Mouse (Mus musculus): ENCODE results near the gene Smyd3.

Smyd3 gene

DNA sequence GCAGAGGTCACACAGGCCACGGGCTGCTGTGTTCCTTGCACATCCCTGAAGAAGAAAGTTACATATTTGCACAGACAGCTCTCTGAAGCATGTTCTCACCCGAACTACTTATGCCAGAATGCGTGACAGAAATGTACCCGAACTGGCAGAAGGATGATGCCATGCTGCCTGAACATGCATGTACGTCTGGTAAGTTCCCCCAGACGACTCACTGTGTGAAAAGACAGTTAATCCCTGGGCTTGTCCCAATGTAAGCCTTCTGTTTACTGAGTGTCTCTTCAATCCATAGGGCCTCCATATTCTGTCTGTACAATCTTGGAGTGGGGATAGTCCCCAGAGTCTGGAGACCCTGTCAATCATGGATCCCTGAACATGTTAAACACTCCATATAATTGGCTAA lies 231.1 kb downstream of the Smyd3 start:
- no peak for DNase-seq (ENCODE audit: low spot score)

- DNase-seq (ENCODE audit: low spot score): no peak
Measured at GRCm38 (mm10) chr1:179282821-179283220, 235.0 kb downstream of the Smyd3 start.

DNA sequence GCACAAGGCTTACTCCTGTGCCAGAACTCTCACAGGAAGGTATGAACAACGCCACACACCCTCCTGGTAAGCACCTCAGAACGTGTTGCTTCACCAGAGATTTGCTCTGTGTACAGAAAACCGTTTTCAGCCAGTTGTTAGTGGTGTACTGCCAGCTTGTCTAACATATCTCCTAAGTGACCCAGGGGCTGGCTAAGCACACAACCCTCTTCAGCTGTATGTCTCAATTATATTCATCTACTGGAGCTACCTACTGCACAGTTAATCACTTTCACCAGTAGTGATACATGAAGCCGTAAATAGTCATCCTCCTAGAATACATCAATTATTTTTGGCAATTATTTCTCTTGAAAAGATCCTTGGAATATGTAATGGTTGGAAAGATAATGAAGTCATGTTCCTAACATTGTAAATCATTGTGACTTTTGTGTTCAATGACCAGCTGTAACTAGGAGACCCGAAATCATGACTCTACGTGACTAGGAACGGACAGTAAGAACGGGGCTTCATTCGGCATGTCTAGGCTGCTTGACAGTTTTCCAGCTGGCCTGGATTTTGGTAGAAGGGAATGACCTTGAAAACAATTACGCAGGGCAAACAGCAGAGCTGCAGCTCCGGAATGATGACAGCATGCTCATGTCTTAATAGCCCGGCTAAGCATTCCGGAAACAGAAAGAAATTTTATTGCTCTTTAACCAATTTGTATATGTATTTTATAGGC lies 236.3 kb downstream of the Smyd3 start:
- peak; percentile 6 for DNase-seq (ENCODE audit: low spot score)

DNA sequence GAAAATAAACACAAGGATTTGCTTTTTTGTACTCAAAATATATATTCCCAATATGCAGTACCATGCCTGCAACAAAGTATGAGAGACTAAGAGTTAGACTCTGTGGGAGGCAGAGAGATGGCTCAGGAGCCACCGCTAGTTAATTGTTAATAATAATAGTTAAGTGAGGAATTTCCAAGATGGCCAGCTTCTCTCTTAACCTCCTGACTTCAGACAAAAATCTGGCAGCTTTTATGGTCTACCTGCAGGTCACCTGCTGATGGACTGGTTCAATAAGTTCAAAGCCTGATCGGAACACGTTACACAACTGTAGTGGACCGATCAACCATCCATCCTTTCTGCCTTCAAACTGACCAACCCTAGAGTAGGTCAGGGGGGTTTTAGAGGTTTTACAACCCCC lies 238.7 kb downstream of the Smyd3 start:
- no peak for DNase-seq (ENCODE audit: low spot score)

- no peak for DNase-seq (ENCODE audit: low spot score)
Measured at GRCm38 (mm10) chr1:179277346-179277745, 240.5 kb downstream of the Smyd3 start.

DNA sequence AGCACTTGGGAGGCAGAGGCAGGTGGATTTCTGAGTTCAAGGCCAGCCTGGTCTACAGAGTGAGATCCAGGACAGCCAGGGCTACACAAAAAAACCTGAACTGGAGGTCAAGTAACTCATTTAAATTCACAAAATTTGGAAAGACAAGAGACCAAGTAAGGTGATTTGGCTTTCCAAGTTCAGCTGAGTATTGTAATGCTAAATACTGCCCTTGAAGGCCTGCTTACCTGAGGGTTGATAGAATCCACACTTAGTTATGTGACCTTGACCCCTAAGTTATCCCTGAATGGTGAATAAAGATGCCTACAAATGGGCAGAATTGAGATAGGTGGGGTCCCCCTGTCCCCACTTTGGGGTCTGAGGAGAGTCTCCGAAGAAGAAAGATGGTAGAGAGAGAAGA lies 241.0 kb downstream of the Smyd3 start:
- DNase-seq (ENCODE audit: low spot score): no peak

DNA sequence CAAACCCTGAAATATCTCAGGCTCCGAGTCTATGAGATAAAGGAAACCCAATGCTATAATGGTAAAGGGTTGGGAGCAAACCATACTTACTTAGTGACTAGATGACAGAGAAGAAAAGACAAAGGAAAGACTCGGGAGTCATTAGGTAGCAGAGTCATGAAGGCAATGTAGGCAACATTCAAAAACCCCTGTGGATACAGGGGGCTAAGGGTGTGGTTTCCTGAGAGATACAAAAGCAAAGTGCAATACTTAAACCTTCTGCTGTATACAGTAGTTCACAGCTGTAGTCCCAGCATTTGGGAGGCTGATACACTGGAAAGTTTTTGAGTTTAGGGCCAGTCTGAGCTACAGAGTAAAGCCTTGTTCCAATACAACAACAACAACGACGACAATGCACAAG lies 244.9 kb downstream of the Smyd3 start:
- DNase-seq (ENCODE audit: low spot score): no peak

DNA sequence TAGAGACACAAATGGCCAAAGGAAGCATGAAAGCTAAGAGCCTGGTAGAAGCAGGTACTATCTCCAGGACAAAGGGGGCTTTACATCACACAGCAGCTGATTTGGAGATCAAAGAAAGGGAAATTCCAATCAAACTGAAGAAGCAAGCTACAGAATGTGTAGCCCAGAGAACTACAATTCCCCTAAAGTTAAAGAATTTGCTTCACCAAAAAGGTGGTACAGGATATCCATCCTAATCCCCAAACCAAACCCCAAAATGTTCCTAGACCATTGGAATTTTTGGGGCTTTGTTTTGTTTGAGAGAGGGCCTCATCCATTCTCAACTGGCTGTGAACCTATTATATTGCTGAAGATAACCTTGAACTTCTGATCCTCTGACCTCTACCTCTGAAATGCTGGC lies 245.5 kb downstream of the Smyd3 start:
- no peak for DNase-seq (ENCODE audit: low spot score)

GRCm38 (mm10) chr1:179266936-179267335 lies 250.9 kb downstream of the Smyd3 start:
- DNase-seq (ENCODE audit: low spot score): no peak

DNA sequence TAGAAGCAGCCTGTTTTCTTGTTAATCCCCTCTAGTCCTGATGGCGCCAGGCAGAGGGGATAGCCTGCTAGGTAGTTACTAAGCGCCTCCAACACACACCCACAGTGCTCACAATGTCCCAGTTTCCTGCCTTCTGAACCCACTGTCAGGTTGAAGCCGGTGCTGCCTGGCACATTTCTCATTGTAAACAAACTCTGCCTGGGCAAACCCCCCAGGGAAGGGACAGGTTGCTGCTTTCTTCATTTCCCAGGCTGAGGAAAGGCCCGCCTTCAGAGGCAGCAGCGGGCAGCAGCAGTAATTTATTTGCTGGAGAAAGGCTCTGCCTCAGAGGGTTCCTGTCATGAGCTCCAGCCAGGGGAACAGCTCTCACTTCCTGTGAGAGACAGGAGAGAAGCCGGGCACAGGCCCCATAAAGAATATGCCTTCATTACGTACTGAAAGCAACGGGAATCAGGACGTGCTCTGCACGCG lies 256.3 kb downstream of the Smyd3 start:
- no peak for DNase-seq (ENCODE audit: low spot score)

- DNase-seq (ENCODE audit: low spot score): no peak
Measured at GRCm38 (mm10) chr1:179255826-179256512, 261.9 kb downstream of the Smyd3 start.

GRCm38 (mm10) chr1:179254531-179254930 lies 263.3 kb downstream of the Smyd3 start:
- DNase-seq (ENCODE audit: low spot score): no peak

- no peak for DNase-seq (ENCODE audit: low spot score)
Measured at GRCm38 (mm10) chr1:179252611-179253010, 265.2 kb downstream of the Smyd3 start.

DNA sequence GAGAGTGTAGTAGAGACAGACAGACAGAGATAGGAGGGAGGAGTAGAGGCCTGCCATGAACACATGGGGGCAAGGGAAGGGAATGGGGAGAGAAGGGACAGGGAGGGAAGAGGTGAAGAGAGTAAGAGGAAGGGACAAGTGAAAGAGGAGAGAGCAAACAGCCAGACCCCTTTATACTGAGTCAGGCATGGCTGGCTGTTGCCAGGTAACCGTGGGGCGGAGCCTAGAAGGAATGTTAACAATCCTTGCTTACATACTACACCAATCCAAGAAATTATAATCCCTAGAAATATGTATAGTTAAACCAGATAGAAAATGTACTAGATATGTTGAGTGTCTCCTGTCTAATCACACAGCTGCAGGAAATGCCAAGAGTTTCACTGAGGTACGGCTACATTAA lies 267.5 kb downstream of the Smyd3 start:
- DNase-seq (ENCODE audit: low spot score): no peak

DNA sequence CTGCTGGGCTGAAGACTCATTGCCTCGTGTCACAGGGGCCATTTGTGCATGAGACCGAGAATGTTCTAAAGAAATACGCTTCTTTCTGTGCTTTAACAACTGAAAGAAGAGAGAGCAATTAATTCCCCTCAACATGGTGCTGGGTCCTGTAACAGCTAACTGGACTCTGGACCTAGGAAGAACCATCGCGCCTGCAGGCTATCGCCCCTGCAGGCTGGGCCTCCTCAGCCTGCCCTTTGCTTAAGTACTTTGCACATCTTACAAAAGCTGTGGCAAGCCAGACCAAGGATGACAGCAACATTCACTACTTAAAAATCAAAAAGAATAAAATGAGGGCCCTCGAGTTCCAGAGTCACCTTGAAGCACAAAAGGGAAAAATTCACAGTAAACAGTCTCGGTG lies 274.3 kb downstream of the Smyd3 start:
- DNase-seq (ENCODE audit: low spot score): no peak

DNA sequence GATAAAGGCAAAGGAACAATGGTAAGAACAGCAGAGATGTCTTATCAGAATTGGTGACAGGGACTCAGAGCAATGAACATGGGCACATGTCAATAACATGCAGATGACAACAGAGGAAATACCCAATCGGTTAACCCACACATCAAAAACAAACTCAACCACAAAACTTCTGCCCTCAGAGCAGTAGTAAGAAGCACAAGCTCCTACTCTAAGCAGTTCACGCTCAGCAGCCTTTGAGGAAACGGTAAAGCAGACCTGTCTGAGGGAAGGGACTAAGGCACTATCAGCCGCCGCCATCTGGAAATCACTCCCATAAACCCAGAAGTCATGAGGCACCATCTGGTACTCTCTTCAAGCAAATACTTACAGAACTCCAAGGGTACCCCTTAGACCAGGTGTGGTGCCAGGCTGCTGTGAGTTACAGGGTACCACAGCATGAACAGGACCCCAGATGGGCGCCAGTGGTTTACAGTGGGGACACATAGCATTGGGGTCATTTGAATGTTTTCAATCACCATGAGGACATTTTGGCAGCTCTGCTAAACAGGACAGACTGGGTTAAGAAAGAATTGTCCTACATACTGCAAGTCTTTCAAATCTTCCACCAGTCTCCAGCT lies 277.1 kb downstream of the Smyd3 start:
- no peak for DNase-seq (ENCODE audit: low spot score)

DNA sequence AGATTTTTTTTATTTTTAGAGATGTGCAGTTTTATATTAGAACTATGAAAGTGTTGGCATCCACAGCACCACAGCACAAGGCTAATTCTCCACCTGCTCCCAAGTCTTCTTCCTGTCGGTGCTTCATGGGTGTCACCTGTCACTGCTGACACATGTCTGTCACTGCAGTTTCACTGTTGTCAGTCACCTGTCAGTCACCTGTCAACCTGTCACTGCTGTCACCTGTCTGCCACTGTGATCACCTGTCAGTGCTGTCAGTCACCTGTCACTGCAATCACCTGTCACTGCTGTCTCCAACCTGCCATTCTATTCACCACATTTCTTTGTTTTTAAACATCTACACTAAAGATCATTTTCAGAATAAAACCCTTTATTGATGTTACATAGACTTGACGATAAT lies 279.2 kb downstream of the Smyd3 start:
- no peak for DNase-seq (ENCODE audit: low spot score)

DNA sequence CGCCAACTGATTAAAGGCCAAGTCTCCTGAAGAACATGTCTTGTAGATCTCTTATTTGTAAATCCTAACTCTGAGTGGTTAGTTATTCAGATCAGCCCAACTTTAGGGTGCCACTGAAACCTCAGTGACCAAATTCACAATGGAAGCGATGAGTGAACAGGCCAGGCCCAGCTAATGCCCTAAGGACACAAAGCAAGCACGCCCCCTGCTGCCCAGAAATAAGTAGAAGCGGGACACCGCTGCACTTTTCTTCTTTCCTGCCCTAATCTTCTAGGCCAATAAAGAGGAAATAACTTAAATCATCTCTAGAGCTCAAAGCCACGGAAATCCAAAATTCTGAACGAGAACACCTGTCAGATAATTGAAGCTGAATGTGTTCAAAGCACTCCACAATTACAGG lies 279.9 kb downstream of the Smyd3 start:
- no peak for DNase-seq (ENCODE audit: low spot score)

DNA sequence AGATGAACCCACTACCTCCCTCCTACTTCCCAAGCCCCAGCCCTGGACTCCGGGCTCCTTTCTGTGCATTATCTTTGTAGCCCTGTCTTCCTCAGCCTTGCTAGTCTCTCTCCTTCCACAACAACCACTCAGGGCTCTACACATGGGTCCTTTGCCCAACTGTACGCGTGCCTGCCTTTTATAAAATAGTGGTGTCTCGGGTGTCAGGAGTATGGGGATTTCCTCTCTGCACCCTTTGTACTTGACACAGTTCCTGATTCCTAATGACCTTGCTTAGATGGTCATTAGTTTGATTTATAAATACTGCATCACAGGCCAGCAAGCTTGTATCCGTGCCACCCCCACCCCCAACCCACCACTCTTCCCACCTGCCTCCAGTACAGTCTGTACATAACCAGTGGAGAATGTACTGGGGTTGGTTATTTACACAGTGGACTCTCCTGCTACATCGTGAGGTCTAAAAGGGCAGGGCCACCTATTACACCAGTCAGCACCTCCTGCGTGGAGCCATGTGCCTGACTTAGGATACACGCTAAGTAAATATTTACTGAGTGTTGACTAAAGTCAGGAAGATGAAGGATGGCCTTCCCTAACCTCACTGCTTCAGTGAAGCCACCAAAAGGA lies 281.5 kb downstream of the Smyd3 start:
- no peak for DNase-seq (ENCODE audit: low spot score)

GRCm38 (mm10) chr1:179231777-179232661 lies 285.8 kb downstream of the Smyd3 start:
- DNase-seq (ENCODE audit: low spot score): peak; percentile 33

GRCm38 (mm10) chr1:179229515-179229914 lies 288.3 kb downstream of the Smyd3 start:
- no peak for DNase-seq (ENCODE audit: low spot score)

DNA sequence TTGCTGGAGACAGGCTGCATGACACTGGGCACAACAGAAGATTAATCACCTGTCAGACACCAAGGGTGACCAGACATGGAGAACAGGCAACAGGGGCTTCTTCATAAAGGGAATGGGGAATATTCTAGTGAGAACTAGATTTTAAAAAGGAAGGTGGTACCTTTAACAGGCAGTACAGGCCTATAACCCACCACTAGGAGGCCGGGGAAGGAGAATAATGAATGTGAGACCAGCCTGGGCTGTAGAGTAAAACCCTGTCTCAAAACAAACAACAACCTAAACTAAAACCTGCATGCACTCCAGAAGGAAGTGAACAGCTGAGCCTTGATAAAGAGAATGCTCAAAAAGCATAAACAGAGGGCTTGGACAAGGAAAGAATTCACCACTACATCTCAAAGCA lies 297.6 kb downstream of the Smyd3 start:
- DNase-seq (ENCODE audit: low spot score): no peak

Measured in urinary bladder, postnatal 25 days (tissue).